Mouse (Mus musculus): ENCODE measurements at regions not wholly inside any gene's neighbourhood (a gene's known extent, or its start where the extent isn't known, plus 50 kb on each side); places are given as distances from the start of the nearest gene placed in this dataset.

- peak; percentile 45 for DNase-seq
Observed at GRCm38 (mm10) chr4:81960552-81961534, 518.2 kb upstream of the Mpdz start.

GRCm38 (mm10) chr4:81956926-81957694 is 514.5 kb upstream of the Mpdz start:
- DNase-seq = no peak

- no peak for DNase-seq
Observed at GRCm38 (mm10) chr4:81953023-81953422, 510.4 kb upstream of the Mpdz start.

- DNase-seq = peak; percentile 98
Observed at GRCm38 (mm10) chr4:81937384-81937783, 494.8 kb upstream of the Mpdz start.

- DNase-seq = no peak
Observed at GRCm38 (mm10) chr4:81930956-81931355, 488.3 kb upstream of the Mpdz start.

GRCm38 (mm10) chr4:81928581-81929244 is 486.1 kb upstream of the Mpdz start:
- DNase-seq = no peak

GRCm38 (mm10) chr4:81927176-81927714 is 484.6 kb upstream of the Mpdz start:
- DNase-seq = no peak

GRCm38 (mm10) chr4:81926662-81927141 is 484.1 kb upstream of the Mpdz start:
- DNase-seq = no peak

GRCm38 (mm10) chr4:81925611-81926010 is 483.0 kb upstream of the Mpdz start:
- DNase-seq = no peak

- DNase-seq = no peak
Observed at GRCm38 (mm10) chr4:81924120-81924519, 481.5 kb upstream of the Mpdz start.

- no peak for DNase-seq
Observed at GRCm38 (mm10) chr4:81922876-81923275, 480.3 kb upstream of the Mpdz start.

- DNase-seq = no peak
Observed at GRCm38 (mm10) chr4:81914971-81915370, 472.4 kb upstream of the Mpdz start.

- DNase-seq = no peak
Observed at GRCm38 (mm10) chr4:81913296-81913695, 470.7 kb upstream of the Mpdz start.

- DNase-seq = no peak
Observed at GRCm38 (mm10) chr4:81912653-81913052, 470.0 kb upstream of the Mpdz start.

GRCm38 (mm10) chr4:81899961-81900540 is 457.4 kb upstream of the Mpdz start:
- no peak for DNase-seq

GRCm38 (mm10) chr4:81898661-81899060 is 456.0 kb upstream of the Mpdz start:
- DNase-seq = no peak

GRCm38 (mm10) chr4:81897451-81897850 is 454.8 kb upstream of the Mpdz start:
- DNase-seq = no peak

GRCm38 (mm10) chr4:81868941-81869340 is 426.3 kb upstream of the Mpdz start:
- no peak for DNase-seq

- DNase-seq = no peak
Observed at GRCm38 (mm10) chr4:81841642-81842494, 399.3 kb upstream of the Mpdz start.

GRCm38 (mm10) chr4:81829972-81830371 is 387.4 kb upstream of the Mpdz start:
- DNase-seq = no peak

- DNase-seq = no peak
Observed at GRCm38 (mm10) chr4:81827453-81827852, 384.8 kb upstream of the Mpdz start.

Data from cerebellum, adult 11-12 months (tissue).